Mouse (Mus musculus) embryonic fibroblast, embryonic 13.5 days (primary cell): ENCODE measurements around the gene Mrpl58.

Source experiments
- CTCF ChIP-seq: IDR thresholded peaks from 2 replicates; pipeline ENCODE4 v1.5.1; 2011; ENCODE audit warnings: mild to moderate bottlenecking, control low read depth, low read length, moderate library complexity, borderline replicate concordance; ENCODE audit not compliant: insufficient read depth
- POLR2A ChIP-seq: IDR thresholded peaks from 2 replicates; pipeline ENCODE4 v1.6.1; 2011; ENCODE audit warnings: low read depth, mild to moderate bottlenecking, control low read depth, low read length, moderate library complexity

DNA sequence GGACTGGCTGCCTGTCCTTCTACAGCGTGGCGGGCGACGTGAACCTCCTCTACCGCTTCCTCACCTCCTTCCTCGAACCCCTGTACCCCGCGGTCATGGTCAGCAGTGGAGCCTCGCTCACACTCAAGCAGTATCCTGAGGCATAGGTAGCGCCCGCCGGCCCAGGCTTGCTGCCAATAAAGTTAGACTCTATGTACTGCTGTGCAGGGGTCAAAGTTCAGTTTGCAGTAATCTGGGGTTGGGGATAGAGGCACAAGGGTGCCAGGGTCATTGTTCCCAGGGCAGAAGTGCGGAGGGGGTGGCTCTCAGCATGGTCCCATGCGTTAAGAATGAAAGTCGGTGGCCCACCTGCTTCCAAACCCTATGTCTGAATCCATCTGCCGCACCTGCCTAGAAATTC lies 44.5 kb downstream of the Mrpl58 start:
- TF ChIP-seq CTCF (no peak), POLR2A (no peak)
